In genomic region chr12:82495936-82496335, GRCm38 (mm10) we compare ENCODE assay signal across 34 mouse cellular contexts.
"Had no signal": no experiment of that assay in that cellular context is flagged by ENCODE, and none has a peak within 500 bp of the region (broad histone marks: within the 10 kb centered on the region; RNA-seq: fewer than 3 reads in every experiment).

No protein-coding gene starts in this region.

- H3K9me3 ChIP-seq: heart, embryonic 12.5 days; heart, embryonic 13.5 days; heart, embryonic 15.5 days; hindbrain, embryonic 10.5 days; hindbrain, embryonic 12.5 days; hindbrain, embryonic 13.5 days; hindbrain, embryonic 15.5 days; intestine, embryonic 15.5 days; kidney, embryonic 15.5 days had no signal

- DNase-seq: heart, postnatal 10 days; heart, postnatal 14 days; heart, postnatal 36 days; heart, postnatal 4 days; kidney, adult 11 months; kidney, adult 18-20 months; kidney, adult 2 months; kidney, adult 8-10 months; kidney, adult 9 months; kidney, postnatal 10 days; kidney, postnatal 14 days; kidney, postnatal 25 days; kidney, postnatal 36 days; kidney, postnatal 4 days; layer of hippocampus, adult 9-11 months; layer of hippocampus, postnatal 36 days had no signal

- H3K36me3 ChIP-seq: heart, embryonic 12.5 days; heart, embryonic 13.5 days; heart, embryonic 15.5 days; hindbrain, embryonic 10.5 days; hindbrain, embryonic 12.5 days; hindbrain, embryonic 13.5 days; hindbrain, embryonic 15.5 days; intestine, embryonic 15.5 days; kidney, embryonic 15.5 days had no signal

- H3K4me2 ChIP-seq: heart, embryonic 12.5 days; heart, embryonic 13.5 days; heart, embryonic 15.5 days; hindbrain, embryonic 12.5 days; hindbrain, embryonic 13.5 days; hindbrain, embryonic 14.5 days; hindbrain, embryonic 15.5 days; intestine, embryonic 15.5 days; kidney, embryonic 15.5 days had no signal

- ATAC-seq: hindbrain, embryonic 16.5 days; hindbrain, postnatal 0 days; inflammation-experienced regulatory T-cells, adult 6 months; intestine, embryonic 15.5 days; intestine, embryonic 16.5 days; intestine, postnatal 0 days had no signal

- H3K27me3 ChIP-seq: heart, embryonic 12.5 days; heart, embryonic 13.5 days; heart, embryonic 15.5 days; hindbrain, embryonic 12.5 days; hindbrain, embryonic 13.5 days; hindbrain, embryonic 15.5 days; intestine, embryonic 15.5 days; kidney, embryonic 15.5 days had no signal

- H3K9ac ChIP-seq: heart, embryonic 12.5 days; heart, embryonic 13.5 days; heart, embryonic 15.5 days; hindbrain, embryonic 12.5 days; hindbrain, embryonic 13.5 days; hindbrain, embryonic 14.5 days; hindbrain, embryonic 15.5 days; intestine, embryonic 15.5 days; kidney, embryonic 15.5 days had no signal

- H3K4me1 ChIP-seq: heart, embryonic 12.5 days; heart, embryonic 13.5 days; heart, embryonic 15.5 days; intestine, embryonic 15.5 days; kidney, embryonic 15.5 days had no signal

- H3K4me3 ChIP-seq: heart, embryonic 12.5 days; heart, embryonic 13.5 days; heart, embryonic 15.5 days; hindbrain, embryonic 10.5 days; hindbrain, embryonic 12.5 days; hindbrain, embryonic 13.5 days; hindbrain, embryonic 15.5 days; intestine, embryonic 15.5 days; kidney, embryonic 15.5 days; layer of hippocampus, adult 2 months; left cerebral cortex, adult 2 months had no signal

- H3K27ac ChIP-seq: heart, embryonic 13.5 days; heart, embryonic 15.5 days; hindbrain, embryonic 10.5 days; hindbrain, embryonic 12.5 days; hindbrain, embryonic 13.5 days; hindbrain, embryonic 14.5 days; hindbrain, embryonic 15.5 days; hindbrain, postnatal 0 days; intestine, embryonic 15.5 days; kidney, embryonic 15.5 days; kidney, postnatal 0 days; layer of hippocampus, adult 2 months; left cerebral cortex, adult 2 months had no signal
